Mouse (Mus musculus) gastrocnemius, postnatal 36 days (tissue): Measurements from ENCODE around the gene Tmem268. TPM values are rescaled to one million over a fixed set of nuclear protein-coding genes. Genes with fewer than 3 reads are reported as not detected.

ENCODE experiments used
- DNase-seq, 2 experiments: peaks; one replicate each; pipeline ENCODE4 v3.0.0; 2022
- intact Hi-C: fragments of 180-260 bp; cut with DNase I; formaldehyde crosslinking; loops from one replicate; pipeline ENCODE4 v1.15.1; 2025
- total RNA-seq, 2 experiments: library from RNA; stranded (reverse); gene quantifications; 2 replicates each; pipeline ENCODE4 v1.2.3; 2021

The Tmem268 gene
- total RNA-seq, 2 experiments from 2014 or later = 14.0 to 14.5 TPM

GRCm38 (mm10) chr4:63553789-63554576 is 4.6 kb upstream of the Tmem268 start:
- intact Hi-C loops = no loop called here
- DNase-seq = no peak

- DNase-seq = no peak
- intact Hi-C loops = loop anchor here (5.0 kb wide), 2 partner anchors 47 to 137 kb away; no protein-coding TSS in a partner anchor
These were observed 4.0 kb upstream of the Tmem268 start for GRCm38 (mm10) chr4:63554616-63555015.

GRCm38 (mm10) chr4:63555111-63555510 is 3.5 kb upstream of the Tmem268 start:
- no peak for DNase-seq
- intact Hi-C loops = loop anchor here (5.0 kb wide), 2 partner anchors 48 to 138 kb away; no protein-coding TSS in a partner anchor

- intact Hi-C loops = loop anchor here (5.0 kb wide), 2 partner anchors 49 to 139 kb away; no protein-coding TSS in a partner anchor
These were observed 1.9 kb upstream of the Tmem268 start for GRCm38 (mm10) chr4:63556665-63557064.

GRCm38 (mm10) chr4:63557124-63558059 is 1.2 kb upstream of the Tmem268 start:
- intact Hi-C loops = loop anchor here (5.0 kb wide), 2 partner anchors 50 to 140 kb away; no protein-coding TSS in a partner anchor
- no peak for DNase-seq

More at GRCm38 (mm10) chr4:63556665-63557064, 1.9 kb upstream of the Tmem268 start:
- DNase-seq = no peak

GRCm38 (mm10) chr4:63559127-63559697 is 631 bp downstream of the Tmem268 start:
- no peak for DNase-seq
- intact Hi-C loops = loop anchor here (5.0 kb wide), 2 partner anchors 52 to 142 kb away; no protein-coding TSS in a partner anchor

GRCm38 (mm10) chr4:63560079-63560478 is 1.5 kb downstream of the Tmem268 start:
- no peak for DNase-seq
- intact Hi-C loops = no loop called here

- DNase-seq = no peak
- intact Hi-C loops = no loop called here
These were observed 3.5 kb downstream of the Tmem268 start for GRCm38 (mm10) chr4:63561861-63562675.

GRCm38 (mm10) chr4:63562742-63563141 is 4.2 kb downstream of the Tmem268 start:
- intact Hi-C loops = no loop called here
- DNase-seq = no peak

GRCm38 (mm10) chr4:63567712-63568390 is 9.3 kb downstream of the Tmem268 start:
- DNase-seq = no peak
- intact Hi-C loops = no loop called here

- intact Hi-C loops = no loop called here
These were observed 10.7 kb downstream of the Tmem268 start for GRCm38 (mm10) chr4:63569322-63569721.

GRCm38 (mm10) chr4:63570208-63570781 is 11.7 kb downstream of the Tmem268 start:
- intact Hi-C loops = no loop called here
- no peak for DNase-seq

More at GRCm38 (mm10) chr4:63569322-63569721, 10.7 kb downstream of the Tmem268 start:
- no peak for DNase-seq

- intact Hi-C loops = no loop called here
- no peak for DNase-seq
These were observed 14.0 kb downstream of the Tmem268 start for GRCm38 (mm10) chr4:63572621-63573020.

GRCm38 (mm10) chr4:63579649-63580048 is 21.1 kb downstream of the Tmem268 start:
- DNase-seq = no peak

GRCm38 (mm10) chr4:63580078-63580477 is 21.5 kb downstream of the Tmem268 start:
- intact Hi-C loops = no loop called here
- DNase-seq = no peak

More at GRCm38 (mm10) chr4:63579649-63580048, 21.1 kb downstream of the Tmem268 start:
- intact Hi-C loops = no loop called here

- DNase-seq = no peak
- intact Hi-C loops = no loop called here
These were observed 24.0 kb downstream of the Tmem268 start for GRCm38 (mm10) chr4:63582580-63582979.

GRCm38 (mm10) chr4:63585216-63585615 is 26.6 kb downstream of the Tmem268 start:
- intact Hi-C loops = loop anchor here (5.0 kb wide), 1 partner anchor 78 kb away; no protein-coding TSS in a partner anchor

GRCm38 (mm10) chr4:63586240-63586639 is 27.7 kb downstream of the Tmem268 start:
- intact Hi-C loops = loop anchor here (5.0 kb wide), 1 partner anchor 79 kb away; no protein-coding TSS in a partner anchor

More at GRCm38 (mm10) chr4:63585216-63585615, 26.6 kb downstream of the Tmem268 start:
- DNase-seq = no peak

More at GRCm38 (mm10) chr4:63586240-63586639, 27.7 kb downstream of the Tmem268 start:
- no peak for DNase-seq
